Mouse (Mus musculus) large intestine, adult 2 months (tissue): ENCODE results near the gene Cib1. TPM values are rescaled to one million over a fixed set of nuclear protein-coding genes. Genes with fewer than 3 reads are reported as not detected.

Experiments used
- DNase-seq: peaks from one replicate; pipeline ENCODE4 v3.0.0-alpha.2; 2012; ENCODE audit warnings: low read depth, low spot score
- whole genome bisulfite sequencing: fragments of 180-500 bp; shearing (Covaris S2); methylation state at CpG from one replicate; pipeline ENCODE4 v1.1.7; 2018; 5-methylcytosine and 5-hydroxymethylcytosine counted together
- polyA plus RNA-seq: library from polyadenylated mRNA; depleted of rRNA; stranded (reverse); fragments of >200 nt; gene quantifications from 2 replicates; pipeline ENCODE4 v1.2.3, GENCODE M21; 2012

Gene Cib1
- polyA plus RNA-seq, 1 experiment: 673 TPM

DNA sequence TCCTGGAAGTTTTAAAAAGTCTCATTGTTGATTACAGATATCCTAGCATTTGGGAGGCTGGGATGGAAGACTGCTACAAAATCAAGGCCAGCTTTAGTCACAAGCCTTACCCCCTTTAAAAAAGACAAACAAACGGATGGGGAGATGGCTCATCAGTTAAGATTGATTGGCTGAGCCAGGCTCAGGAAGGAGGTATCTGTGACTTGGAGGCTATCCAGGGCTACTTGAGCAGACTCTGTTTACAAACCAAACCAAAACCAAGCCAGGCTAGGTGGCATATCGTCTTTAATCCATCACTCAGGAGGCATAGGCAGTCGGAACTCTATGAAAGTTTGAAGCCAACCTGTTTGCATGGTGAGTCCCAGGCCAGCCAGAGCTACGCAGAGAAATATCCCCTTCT, 9.0 kb upstream of the Cib1 start:
- DNase-seq: no peak
- 66% methylated on average over 4 of the region's 4 CpGs for WGBS

DNA sequence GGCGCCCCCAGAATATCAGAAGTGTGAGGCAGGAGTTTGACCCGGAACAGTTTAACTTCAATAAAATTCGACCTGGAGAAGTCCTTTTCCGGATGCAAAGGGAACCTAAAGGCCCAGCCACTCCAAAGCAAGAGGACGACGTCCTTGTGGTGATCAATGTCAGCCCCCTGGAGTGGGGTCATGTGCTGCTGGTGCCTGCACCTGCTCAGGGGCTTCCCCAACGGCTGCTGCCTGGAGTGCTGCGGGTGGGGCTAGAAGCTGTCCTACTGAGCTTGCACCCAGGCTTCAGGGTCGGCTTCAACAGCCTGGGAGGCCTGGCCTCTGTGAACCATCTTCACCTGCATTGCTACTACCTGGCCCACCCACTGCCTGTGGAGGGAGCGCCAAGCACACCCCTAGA, 5.9 kb upstream of the Cib1 start:
- 87% methylated on average over 10 of the region's 10 CpGs for WGBS
- DNase-seq: no peak

GRCm38 (mm10) chr7:80233799-80234198, 1.2 kb upstream of the Cib1 start:
- no peak for DNase-seq
- WGBS: 31% methylated on average over 9 of the region's 9 CpGs

DNA sequence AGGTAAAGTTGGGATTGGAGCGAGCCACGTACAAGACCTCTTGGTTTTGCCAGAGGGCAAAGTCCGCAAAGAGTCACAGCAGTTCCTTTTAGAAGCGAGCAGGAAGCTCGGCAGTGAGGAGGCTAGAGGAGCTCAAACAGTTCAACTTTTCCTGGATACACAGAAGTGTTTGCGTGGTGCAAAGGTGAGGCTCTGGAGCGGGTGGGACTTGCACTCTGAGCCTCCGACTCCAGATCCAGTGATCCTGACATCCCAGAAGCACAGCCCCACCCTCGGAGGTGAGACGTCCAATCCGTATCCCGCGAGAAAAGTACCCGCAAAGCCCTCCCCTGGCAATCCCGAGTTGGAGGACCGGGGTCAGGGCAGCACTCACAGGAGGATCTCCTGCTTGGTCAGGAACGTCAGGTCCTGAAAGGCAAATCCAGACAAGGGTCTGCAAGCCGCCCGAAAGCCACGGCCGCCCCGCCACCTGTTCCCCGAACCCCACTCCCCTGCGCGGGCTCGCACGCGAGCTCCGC, 583 bp downstream of the Cib1 start:
- DNase-seq: no peak

GRCm38 (mm10) chr7:80230196-80230595, 2.4 kb downstream of the Cib1 start:
- no peak for DNase-seq
- 22% methylated on average over 6 of the region's 6 CpGs for WGBS

More for the DNA sequence above, 583 bp downstream of the Cib1 start:
- WGBS: under 1% methylated on average over 29 of the region's 29 CpGs

GRCm38 (mm10) chr7:80227065-80227464, 5.5 kb downstream of the Cib1 start:
- DNase-seq: no peak
- 83% methylated on average over 4 of the region's 4 CpGs for WGBS

DNA sequence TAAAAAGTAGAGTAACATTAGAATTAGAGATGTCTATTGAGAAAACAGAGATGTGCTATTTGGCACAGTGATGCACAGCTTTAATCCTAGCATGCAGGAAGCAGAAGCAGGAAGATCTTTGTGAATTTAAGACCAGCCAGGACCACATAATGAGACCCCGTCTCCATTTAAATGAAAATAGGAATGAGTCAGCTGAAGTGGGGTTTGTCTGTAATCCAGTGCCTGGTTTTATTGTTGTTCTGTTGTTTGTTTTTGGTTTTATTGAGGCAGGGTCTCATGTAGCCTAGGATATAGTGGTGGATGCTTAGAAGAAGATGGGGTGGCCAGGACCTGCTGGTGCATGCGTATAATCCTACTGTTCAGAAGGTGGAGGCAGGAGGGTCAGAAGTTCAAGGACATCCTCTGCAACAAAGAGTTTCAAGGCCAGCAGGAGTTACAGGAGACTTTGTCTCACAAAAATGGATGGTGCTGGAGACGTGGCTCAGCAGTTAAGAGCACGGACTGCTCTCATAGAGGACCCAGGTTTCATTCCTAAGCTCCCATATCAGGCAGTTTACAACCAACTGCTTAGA, 11.3 kb downstream of the Cib1 start:
- no peak for DNase-seq
- WGBS: 78% methylated on average over 4 of the region's 4 CpGs

DNA sequence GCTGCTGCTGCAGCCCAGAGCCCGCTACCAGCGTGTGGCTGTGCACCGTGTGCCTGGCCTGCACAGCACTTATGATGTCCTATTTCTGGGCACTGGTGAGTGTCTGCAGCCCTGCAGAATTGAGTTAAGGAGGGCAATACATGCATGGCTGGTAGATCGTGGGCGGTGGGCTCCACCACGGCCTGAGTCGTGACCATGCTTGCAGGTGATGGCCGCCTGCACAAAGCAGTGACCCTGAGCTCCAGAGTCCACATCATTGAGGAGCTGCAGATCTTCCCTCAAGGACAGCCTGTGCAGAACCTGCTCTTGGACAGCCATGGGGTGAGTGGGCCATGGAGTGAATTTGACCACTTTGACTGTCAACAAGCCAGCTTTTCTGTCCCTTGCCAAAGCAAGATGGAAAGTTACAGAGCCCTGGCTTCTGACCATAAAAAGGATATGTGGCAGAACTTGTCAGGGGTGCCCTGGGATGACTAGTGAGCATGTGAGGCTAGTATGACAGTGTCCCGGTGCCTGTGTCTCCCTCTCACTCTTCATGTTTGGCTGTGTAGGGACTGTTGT, 12.3 kb downstream of the Cib1 start:
- WGBS: 94% methylated on average over 9 of the region's 9 CpGs
- DNase-seq: no peak

DNA sequence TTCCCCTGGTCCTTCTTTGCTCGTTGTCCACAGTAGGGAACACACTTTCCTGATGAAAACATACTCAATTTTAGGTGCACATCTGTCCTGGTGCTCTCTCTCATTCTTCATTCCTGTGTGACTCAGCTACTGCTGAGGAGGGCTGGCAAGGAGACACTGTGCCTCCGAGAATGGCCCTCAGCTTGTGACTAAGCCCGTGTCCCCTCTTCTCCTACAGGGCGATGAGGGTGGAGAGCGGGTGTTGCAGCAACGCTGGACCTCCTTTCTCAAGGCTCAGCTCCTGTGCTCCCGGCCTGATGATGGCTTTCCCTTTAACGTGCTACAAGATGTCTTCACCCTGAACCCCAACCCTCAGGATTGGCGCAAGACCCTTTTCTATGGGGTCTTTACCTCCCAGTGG, 13.9 kb downstream of the Cib1 start:
- no peak for DNase-seq
- 92% methylated on average over 9 of the region's 9 CpGs for WGBS

DNA sequence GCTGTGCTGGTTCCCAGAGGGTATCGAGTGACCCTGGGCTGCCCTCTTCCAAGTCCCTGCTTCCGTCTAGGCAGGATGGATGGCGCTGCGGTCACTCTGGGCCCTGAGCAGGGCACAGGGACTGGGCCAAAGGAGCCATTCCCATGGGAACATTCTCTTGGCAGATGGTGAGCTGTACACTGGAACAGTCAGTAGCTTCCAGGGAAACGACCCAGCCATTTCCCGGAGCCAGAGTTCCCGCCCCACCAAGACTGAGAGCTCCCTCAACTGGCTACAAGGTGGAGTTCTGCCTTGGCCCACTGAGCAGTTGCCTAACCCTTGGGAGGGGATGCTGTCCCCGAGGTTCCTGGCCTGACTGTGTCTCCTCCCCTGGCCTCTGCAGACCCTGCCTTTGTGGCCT, 16.0 kb downstream of the Cib1 start:
- WGBS: 72% methylated on average over 8 of the region's 8 CpGs
- no peak for DNase-seq

DNA sequence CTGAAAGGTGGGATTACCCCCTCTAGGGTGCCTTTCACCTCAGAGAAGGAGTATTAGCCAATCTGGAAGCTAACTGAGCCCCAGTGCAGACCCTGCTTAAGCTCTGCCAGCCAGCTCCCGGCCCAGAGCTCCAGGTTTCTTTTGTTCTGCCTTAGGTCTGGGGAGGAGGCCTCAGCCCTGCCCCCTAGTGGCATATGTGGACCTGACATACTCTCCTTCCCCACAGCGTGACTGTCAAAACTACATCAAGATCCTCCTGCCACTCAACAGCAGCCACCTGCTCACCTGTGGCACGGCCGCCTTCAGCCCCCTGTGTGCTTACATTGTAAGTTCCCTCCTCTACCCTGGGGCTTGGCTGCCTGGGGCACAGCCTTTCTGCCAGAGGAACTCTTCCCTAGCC, 17.2 kb downstream of the Cib1 start:
- no peak for DNase-seq
- 23% methylated on average over 4 of the region's 4 CpGs for WGBS

- DNase-seq: no peak
- WGBS: 78% methylated on average over 8 of the region's 8 CpGs
Observed at GRCm38 (mm10) chr7:80214459-80214858, 18.2 kb downstream of the Cib1 start.

DNA sequence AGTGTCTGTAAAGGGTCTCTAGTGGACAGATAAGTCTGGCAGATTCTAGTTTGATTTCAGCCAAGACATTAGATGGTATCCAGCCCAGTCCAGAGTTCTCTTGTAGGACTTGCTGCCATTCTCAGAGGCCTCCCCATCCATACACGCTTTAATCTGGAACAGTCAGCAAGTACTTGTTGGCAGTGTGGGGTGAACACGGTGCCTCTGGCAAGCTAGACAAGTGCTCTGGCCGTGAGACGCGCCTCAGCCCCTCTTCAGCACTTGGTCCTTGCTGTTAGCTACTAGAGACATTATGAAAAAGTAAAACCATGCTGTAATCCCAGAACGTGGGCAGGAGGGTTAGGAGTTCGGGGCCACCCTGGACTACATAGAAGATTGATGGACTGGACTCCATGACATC, 19.0 kb downstream of the Cib1 start:
- WGBS: 88% methylated on average over 7 of the region's 7 CpGs

GRCm38 (mm10) chr7:80210982-80211381, 21.6 kb downstream of the Cib1 start:
- WGBS: 90% methylated on average over 4 of the region's 4 CpGs
- DNase-seq: no peak

More for the DNA sequence above, 19.0 kb downstream of the Cib1 start:
- no peak for DNase-seq

DNA sequence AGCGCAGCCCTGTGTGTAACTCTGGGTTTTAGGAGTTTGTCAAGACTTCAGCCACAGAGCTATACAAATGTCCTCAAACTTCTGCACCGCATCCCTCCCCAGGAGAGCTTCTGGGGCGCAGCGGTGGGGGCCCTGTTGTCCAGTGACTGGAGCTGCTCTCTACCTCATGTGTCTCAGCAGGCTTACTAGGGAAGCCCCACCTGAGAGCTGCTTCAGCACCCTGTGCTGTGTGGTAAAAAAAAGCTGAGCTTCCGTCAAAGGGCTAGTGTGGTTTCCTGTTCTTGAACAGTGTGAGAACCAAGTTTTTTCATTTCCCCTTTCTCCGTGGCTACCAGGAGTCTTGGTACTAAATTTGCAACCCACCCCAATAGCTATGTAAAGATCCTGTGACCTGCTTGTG, 22.9 kb downstream of the Cib1 start:
- DNase-seq: no peak
- 67% methylated on average over 6 of the region's 6 CpGs for WGBS

- WGBS: 22% methylated on average over 10 of the region's 10 CpGs
- no peak for DNase-seq
Observed at GRCm38 (mm10) chr7:80208738-80209430, 23.7 kb downstream of the Cib1 start.

DNA sequence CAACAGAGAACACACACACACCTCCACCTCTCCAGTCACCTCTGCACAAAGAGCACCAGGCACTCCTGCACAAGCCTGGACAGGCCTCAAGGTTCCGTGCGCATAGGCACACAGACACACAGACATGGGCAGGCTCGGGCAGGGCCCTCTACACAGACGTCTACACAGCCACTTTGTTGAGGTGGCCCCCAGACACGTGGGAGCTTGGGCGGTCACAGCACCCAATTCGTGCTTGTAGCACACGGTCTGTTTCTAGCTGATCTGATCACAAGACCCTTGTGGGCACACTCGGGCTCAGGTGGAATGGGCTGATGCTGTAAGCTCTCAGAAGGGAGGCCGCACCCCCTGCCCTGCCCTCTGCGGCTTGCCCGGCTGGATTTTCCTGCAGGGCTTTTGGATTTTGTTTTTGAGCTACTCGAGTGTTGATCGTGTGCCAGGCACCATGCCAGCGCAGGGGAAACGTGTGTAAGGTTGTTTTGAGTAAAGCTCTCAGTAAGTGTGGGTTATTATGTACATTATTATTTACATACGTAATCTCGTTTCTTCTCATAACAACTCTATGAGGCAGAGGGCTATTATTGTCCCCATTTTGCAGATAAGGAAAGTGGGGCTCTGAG, 24.5 kb downstream of the Cib1 start:
- WGBS: 33% methylated on average over 18 of the region's 18 CpGs

GRCm38 (mm10) chr7:80207314-80207731, 25.3 kb downstream of the Cib1 start:
- WGBS: 21% methylated on average over 3 of the region's 3 CpGs
- DNase-seq: no peak

More for the DNA sequence above, 24.5 kb downstream of the Cib1 start:
- no peak for DNase-seq

DNA sequence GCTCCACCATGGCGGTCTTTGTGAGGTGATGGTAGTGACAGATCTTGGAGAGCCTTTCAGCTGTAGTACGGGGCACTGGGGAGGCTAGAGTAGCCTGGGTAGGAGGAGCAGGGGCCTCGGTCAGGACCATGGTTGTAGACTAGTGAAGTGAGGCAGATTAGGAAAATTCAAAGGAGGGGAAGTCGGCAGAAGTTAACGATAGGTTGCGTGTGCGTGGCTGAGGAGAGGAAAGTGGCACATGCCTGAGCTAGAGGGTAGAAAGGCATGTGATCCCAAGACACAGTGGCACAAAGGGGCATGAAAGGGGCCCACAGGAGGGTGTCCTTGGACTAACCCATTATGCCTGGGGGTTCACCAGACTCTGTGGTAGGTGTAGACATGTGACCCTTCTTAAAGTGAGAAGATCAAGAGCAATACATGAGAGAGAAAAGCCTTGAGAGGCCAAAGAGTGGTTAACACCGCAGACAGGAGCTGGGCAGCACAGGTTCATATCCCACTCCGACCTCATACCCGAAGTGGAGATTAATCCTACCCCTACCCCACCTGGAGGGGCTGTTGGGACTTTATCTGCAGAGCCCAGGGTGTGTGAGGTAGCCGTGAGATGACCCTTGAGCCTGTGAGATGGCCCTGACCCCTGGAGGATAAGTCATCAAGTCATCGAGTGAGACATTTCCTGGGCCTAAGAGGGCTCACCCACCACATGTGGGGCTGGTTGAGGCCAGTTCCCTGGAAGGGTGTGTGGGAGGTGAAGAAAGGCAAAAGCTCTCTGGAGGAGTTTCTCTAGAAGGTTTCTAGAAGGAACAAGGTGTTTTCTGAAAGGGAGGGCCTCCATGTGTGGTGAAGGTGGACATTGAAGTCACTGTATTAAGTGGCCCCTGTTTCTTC, 26.7 kb downstream of the Cib1 start:
- WGBS: 69% methylated on average over 12 of the region's 12 CpGs
- DNase-seq: no peak

DNA sequence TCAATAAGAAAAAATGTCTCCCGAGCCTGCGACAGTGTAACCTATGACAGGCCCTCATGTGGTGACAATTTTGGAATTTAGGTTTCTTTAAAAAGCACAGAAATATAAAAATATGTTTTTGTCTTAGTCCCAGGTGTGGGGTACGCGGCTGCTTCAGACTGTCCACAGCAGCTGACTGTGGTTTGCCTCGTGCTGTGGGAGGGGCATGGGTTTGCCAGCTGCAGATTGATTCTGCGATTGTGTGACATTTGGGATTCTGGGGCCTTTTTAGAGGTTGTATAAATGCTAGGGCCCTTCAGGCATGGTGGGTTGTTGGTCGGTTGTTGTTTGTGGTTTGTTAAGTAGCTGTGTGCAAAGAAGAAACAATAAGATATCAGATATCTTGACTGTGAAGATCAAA, 27.7 kb downstream of the Cib1 start:
- DNase-seq: no peak

More for the DNA sequence above, 27.7 kb downstream of the Cib1 start:
- 78% methylated on average over 7 of the region's 7 CpGs for WGBS
